Mouse (Mus musculus): ENCODE data around the gene Masp2.

GRCm38 (mm10) chr4:148646616-148647015, 44.3 kb downstream of the Masp2 start:
- no peak for TF ChIP-seq POLR2A (IDR thresholded peaks at IDR 0.05; ENCODE audit: borderline replicate concordance, insufficient read depth, low read length)
- no peak for TF ChIP-seq CTCF (IDR thresholded peaks at IDR 0.05; ENCODE audit: borderline replicate concordance, insufficient read depth, low read depth, low read length)
